Mouse (Mus musculus): ENCODE measurements around the gene Dmwd.

- no peak for TF ChIP-seq POLR2A (IDR thresholded peaks at IDR 0.05; ENCODE audit: low read depth, low read length)
- no peak for TF ChIP-seq CTCF (IDR thresholded peaks at IDR 0.05; ENCODE audit: extremely low read depth, insufficient read length, insufficient replicate concordance, low read depth, low read length)
Observed at GRCm38 (mm10) chr7:19121686-19122085, 45.7 kb downstream of the Dmwd start.

Data from small intestine, adult 2 months (tissue).